Mouse (Mus musculus) v-Abl transformed pro-B cells (cell line): ENCODE data around the gene Sugp2.
"Not testable (repeated sequence)": the region's sequence is repeated elsewhere in the genome, so short reads cannot be mapped to it uniquely, and the experiment has no call there.

Source experiments
- in situ Hi-C, 2 experiments: fragments of 400-800 bp; cut with MboI; formaldehyde crosslinking; loops; one replicate each; pipeline ENCODE4 v1.15.1; 2025; ENCODE audit not compliant: unreplicated experiment in 2 of 2

Gene Sugp2

GRCm38 (mm10) chr8:70234080-70234780 is at the start of gene Sugp2, which contains the start of gene Armc6:
Sugp2 (plus strand) TSS chr8:70234226.
Armc6 (minus strand) TSS chr8:70234466.
- in situ Hi-C loops: no loop called here

- in situ Hi-C loops: no loop called here
Measured at GRCm38 (mm10) chr8:70188707-70189106, 45.3 kb upstream of the Sugp2 start.

- in situ Hi-C loops: no loop called here
Measured at GRCm38 (mm10) chr8:70193238-70193637, 40.8 kb upstream of the Sugp2 start.

- in situ Hi-C loops: no loop called here
Measured at GRCm38 (mm10) chr8:70194191-70194590, 39.8 kb upstream of the Sugp2 start.

GRCm38 (mm10) chr8:70195762-70196161 is 38.3 kb upstream of the Sugp2 start:
- in situ Hi-C loops: no loop called here

GRCm38 (mm10) chr8:70197603-70198002 is 36.4 kb upstream of the Sugp2 start:
- in situ Hi-C loops: no loop called here

- in situ Hi-C loops: no loop called here
Measured at GRCm38 (mm10) chr8:70200098-70200681, 33.8 kb upstream of the Sugp2 start.

- in situ Hi-C loops: no loop called here
Measured at GRCm38 (mm10) chr8:70201417-70201816, 32.6 kb upstream of the Sugp2 start.

- in situ Hi-C loops: no loop called here
Measured at GRCm38 (mm10) chr8:70203072-70203471, 31.0 kb upstream of the Sugp2 start.

- in situ Hi-C loops: no loop called here
Measured at GRCm38 (mm10) chr8:70204757-70205156, 29.3 kb upstream of the Sugp2 start.

GRCm38 (mm10) chr8:70208130-70208529 is 25.9 kb upstream of the Sugp2 start:
- in situ Hi-C loops: no loop called here

GRCm38 (mm10) chr8:70210538-70210937 is 23.5 kb upstream of the Sugp2 start:
- in situ Hi-C loops: no loop called here

- in situ Hi-C loops: no loop called here
Measured at GRCm38 (mm10) chr8:70211275-70211674, 22.8 kb upstream of the Sugp2 start.

GRCm38 (mm10) chr8:70211726-70212111 is 22.3 kb upstream of the Sugp2 start:
- in situ Hi-C loops: no loop called here

GRCm38 (mm10) chr8:70212112-70213055 is 21.6 kb upstream of the Sugp2 start, which contains the start of gene Slc25a42:
Slc25a42 (minus strand) TSS chr8:70212305.
- in situ Hi-C loops: no loop called here

GRCm38 (mm10) chr8:70214411-70214810 is 19.6 kb upstream of the Sugp2 start:
- in situ Hi-C loops: no loop called here

GRCm38 (mm10) chr8:70215092-70215491 is 18.9 kb upstream of the Sugp2 start:
- in situ Hi-C loops: no loop called here

GRCm38 (mm10) chr8:70216161-70216560 is 17.9 kb upstream of the Sugp2 start:
- in situ Hi-C loops: not testable (repeated sequence)

- in situ Hi-C loops: no loop called here
Measured at GRCm38 (mm10) chr8:70216566-70216965, 17.5 kb upstream of the Sugp2 start.

GRCm38 (mm10) chr8:70217441-70217840 is 16.6 kb upstream of the Sugp2 start:
- in situ Hi-C loops: no loop called here

- in situ Hi-C loops: no loop called here
Measured at GRCm38 (mm10) chr8:70219107-70219684, 14.8 kb upstream of the Sugp2 start.
